11 mouse cellular contexts compared by ENCODE assay signal in the genomic region with DNA sequence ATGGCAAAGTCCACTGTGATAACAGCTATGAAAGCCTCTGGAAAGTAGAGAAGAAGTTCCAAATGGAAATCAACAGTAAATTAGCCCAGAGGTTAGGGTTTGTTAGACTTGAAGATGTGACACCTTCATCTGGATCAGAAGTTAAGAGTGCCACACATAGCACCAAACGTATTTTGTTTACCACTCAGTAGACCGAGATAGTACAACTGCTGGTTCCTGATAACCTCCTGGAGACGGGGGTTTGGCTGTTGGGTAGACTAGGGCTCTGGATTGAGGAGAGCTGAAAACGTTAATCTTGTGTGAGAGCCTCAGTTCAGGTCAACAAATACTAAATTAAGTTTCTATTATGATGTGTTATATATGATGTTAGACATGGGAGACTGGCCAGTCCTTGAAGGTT. TPM values are rescaled to one million over a fixed set of nuclear protein-coding genes. Genes with fewer than 3 reads are reported as not detected.
DNase-seq lines count a peak whose midpoint lies in the region; ATAC-seq and TF ChIP-seq lines count a peak whose summit lies in the region.
"Had no signal": no experiment of that assay in that cellular context is flagged by ENCODE, and none has a peak within 500 bp of the region (broad histone marks: within the 10 kb centered on the region; RNA-seq: fewer than 3 reads in every experiment).

No protein-coding gene starts in this region.

- DNase-seq in lung, embryonic 14.5 days = no peak
- DNase-seq in lung, postnatal 0 days (ENCODE audit: low spot score) = no peak
- no peak for DNase-seq in embryonic facial prominence, embryonic 14.5 days (ENCODE audit: low spot score)
- no peak for DNase-seq in gastrocnemius, adult 2 months
- no peak for DNase-seq in urinary bladder, postnatal 36 days (ENCODE audit: low spot score in 2 of 2)
- DNase-seq in heart, postnatal 36 days = no peak
- DNase-seq: cerebellum, postnatal 36 days had no signal

- 0 out of 2 replicates have a peak overlapping the region, but pooled peaks have one; percentile 4 for H3K4me3 ChIP-seq in lung, embryonic 14.5 days (ENCODE audit: low read depth, low read length)
- no peak overlapping the region for H3K4me3 ChIP-seq in lung, postnatal 0 days (ENCODE audit: low read depth, low read length)
- no peak overlapping the region for H3K4me3 ChIP-seq in embryonic facial prominence, embryonic 14.5 days (ENCODE audit: low read depth, low read length)
- peak overlapping the region; percentile 95 for H3K4me3 ChIP-seq in intestine, postnatal 0 days (ENCODE audit: low read depth, low read length)
- H3K4me3 ChIP-seq in midbrain, embryonic 16.5 days (ENCODE audit: low read depth, low read length) = no peak overlapping the region
- no peak overlapping the region for H3K4me3 ChIP-seq in gastrocnemius, adult 2 months
- H3K4me3 ChIP-seq: layer of hippocampus, adult 2 months had no signal

- H3K9me3 ChIP-seq in lung, embryonic 14.5 days (ENCODE audit: low read depth, low read length) = no peaks in the 10 kb centered on the region
- no peaks in the 10 kb centered on the region for H3K9me3 ChIP-seq in lung, postnatal 0 days (ENCODE audit: low read length)
- no peaks in the 10 kb centered on the region for H3K9me3 ChIP-seq in embryonic facial prominence, embryonic 14.5 days (ENCODE audit: control insufficient read depth, low read length)
- H3K9me3 ChIP-seq in intestine, postnatal 0 days (ENCODE audit: control insufficient read depth) = no peaks in the 10 kb centered on the region
- H3K9me3 ChIP-seq in midbrain, embryonic 16.5 days (replicated peaks; ENCODE audit: control insufficient read depth, low read length, poor library complexity, severe bottlenecking) = no peaks in the 10 kb centered on the region
- H3K9me3 ChIP-seq: lung, embryonic 15.5 days had no signal

- ATAC-seq in lung, embryonic 14.5 days (ENCODE audit: insufficient read depth) = no peak
- no peak for ATAC-seq in lung, postnatal 0 days
- no peak for ATAC-seq in embryonic facial prominence, embryonic 14.5 days (ENCODE audit: low read depth)
- ATAC-seq in intestine, postnatal 0 days = no peak; the same call in 1 of the 2 replicates
- no peak for ATAC-seq in midbrain, embryonic 16.5 days

- H3K4me2 ChIP-seq in lung, embryonic 14.5 days = peak overlapping the region; percentile 70
- H3K4me2 ChIP-seq in lung, postnatal 0 days (replicated peaks; ENCODE audit: low read depth, low read length) = no peak overlapping the region
- peak overlapping the region; percentile 75; the same call in 1 of the 2 replicates for H3K4me2 ChIP-seq in embryonic facial prominence, embryonic 14.5 days (ENCODE audit: low read depth, low read length)
- peak overlapping the region; percentile 78 for H3K4me2 ChIP-seq in intestine, postnatal 0 days (replicated peaks; ENCODE audit: low read depth)
- H3K4me2 ChIP-seq in midbrain, embryonic 16.5 days (ENCODE audit: low read length) = peak overlapping the region; percentile 67; the same call in 1 of the 2 replicates

- intact Hi-C loops in gastrocnemius, adult 2 months (cut with DNase I) = no loop called here
- intact Hi-C loops in heart, postnatal 36 days (cut with DNase I) = loop anchor here (5.0 kb wide), 1 partner anchor 143 kb away; no protein-coding TSS in a partner anchor

- no peak for TF ChIP-seq CTCF in lung, embryonic 14.5 days (IDR thresholded peaks at IDR 0.05; ENCODE audit: low read depth)
- TF ChIP-seq CTCF in lung, postnatal 0 days (IDR thresholded peaks at IDR 0.05) = no peak
- no peak for TF ChIP-seq CTCF in intestine, postnatal 0 days (IDR thresholded peaks at IDR 0.05; ENCODE audit: low read depth)
- no peak for TF ChIP-seq CTCF in gastrocnemius, adult 2 months (IDR thresholded peaks at IDR 0.05)

- peaks cover 20% of the 10 kb centered on the region for H3K4me1 ChIP-seq in lung, embryonic 14.5 days (ENCODE audit: insufficient read depth)
- peaks cover 4% of the 10 kb centered on the region; the same call in 1 of the 2 replicates for H3K4me1 ChIP-seq in lung, postnatal 0 days (ENCODE audit: insufficient read depth, low read depth, low read length)
- H3K4me1 ChIP-seq in embryonic facial prominence, embryonic 14.5 days (ENCODE audit: control insufficient read depth, insufficient read depth, low read length) = peaks cover 22% of the 10 kb centered on the region
- peaks cover 5% of the 10 kb centered on the region; the same call in 1 of the 2 replicates for H3K4me1 ChIP-seq in intestine, postnatal 0 days (replicated peaks; ENCODE audit: control insufficient read depth, insufficient read depth, low read length)
- peaks cover 31% of the 10 kb centered on the region for H3K4me1 ChIP-seq in midbrain, embryonic 16.5 days (ENCODE audit: control insufficient read depth, insufficient read depth, low read length)

- H3K9ac ChIP-seq in lung, embryonic 14.5 days = no peak overlapping the region; the same call in 1 of the 2 replicates
- H3K9ac ChIP-seq in lung, postnatal 0 days (replicated peaks; ENCODE audit: low read depth) = no peak overlapping the region
- no peak overlapping the region for H3K9ac ChIP-seq in embryonic facial prominence, embryonic 14.5 days (ENCODE audit: low read depth, low read length)
- peak overlapping the region; percentile 96; the same call in 1 of the 2 replicates for H3K9ac ChIP-seq in intestine, postnatal 0 days (ENCODE audit: low read depth, low read length)
- H3K9ac ChIP-seq in midbrain, embryonic 16.5 days (ENCODE audit: low read depth, low read length) = no peak overlapping the region

- TF ChIP-seq EP300 in lung, postnatal 0 days (IDR thresholded peaks at IDR 0.05) = no peak

- WGBS in lung, embryonic 14.5 days = 64% methylated on average over 4 of the region's 4 CpGs
- 75% methylated on average over 4 of the region's 4 CpGs for WGBS in lung, postnatal 0 days
- 88% methylated on average over 4 of the region's 4 CpGs for WGBS in embryonic facial prominence, embryonic 14.5 days
- WGBS in intestine, postnatal 0 days = 51% methylated on average over 4 of the region's 4 CpGs
- 90% methylated on average over 4 of the region's 4 CpGs for WGBS in midbrain, embryonic 16.5 days

- H3K36me3 ChIP-seq in lung, embryonic 14.5 days (ENCODE audit: insufficient read depth) = no peaks in the 10 kb centered on the region
- no peaks in the 10 kb centered on the region for H3K36me3 ChIP-seq in lung, postnatal 0 days (ENCODE audit: insufficient read depth, low read length)
- H3K36me3 ChIP-seq in embryonic facial prominence, embryonic 14.5 days (ENCODE audit: control insufficient read depth, insufficient read depth, low read length) = no peaks in the 10 kb centered on the region
- no peaks in the 10 kb centered on the region for H3K36me3 ChIP-seq in intestine, postnatal 0 days (ENCODE audit: control insufficient read depth, insufficient read depth)
- H3K36me3 ChIP-seq in midbrain, embryonic 16.5 days (ENCODE audit: control insufficient read depth, insufficient read depth, low read length) = no peaks in the 10 kb centered on the region
- H3K36me3 ChIP-seq: lung, embryonic 15.5 days had no signal

- no peak overlapping the region; the same call in 1 of the 2 replicates for H3K27ac ChIP-seq in lung, embryonic 14.5 days (ENCODE audit: low read depth)
- no peak overlapping the region for H3K27ac ChIP-seq in lung, postnatal 0 days (ENCODE audit: low read length)
- H3K27ac ChIP-seq in embryonic facial prominence, embryonic 14.5 days (replicated peaks; ENCODE audit: low read depth, low read length) = no peak overlapping the region
- peak overlapping the region; percentile 96 for H3K27ac ChIP-seq in intestine, postnatal 0 days (ENCODE audit: low read depth, low read length)
- no peak overlapping the region for H3K27ac ChIP-seq in midbrain, embryonic 16.5 days (ENCODE audit: low read length)
- H3K27ac ChIP-seq in gastrocnemius, adult 2 months = no peak overlapping the region
- H3K27ac ChIP-seq: layer of hippocampus, adult 2 months; lung, embryonic 15.5 days had no signal

- H3K27me3 ChIP-seq in lung, embryonic 14.5 days (ENCODE audit: insufficient read depth, low read length) = no peaks in the 10 kb centered on the region
- no peaks in the 10 kb centered on the region for H3K27me3 ChIP-seq in lung, postnatal 0 days (replicated peaks; ENCODE audit: insufficient read depth, low read length)
- no peaks in the 10 kb centered on the region for H3K27me3 ChIP-seq in embryonic facial prominence, embryonic 14.5 days (replicated peaks; ENCODE audit: control insufficient read depth, insufficient read depth, low read length)
- H3K27me3 ChIP-seq in intestine, postnatal 0 days (replicated peaks; ENCODE audit: control insufficient read depth, insufficient read depth, low read length) = no peaks in the 10 kb centered on the region
- no peaks in the 10 kb centered on the region for H3K27me3 ChIP-seq in midbrain, embryonic 16.5 days (ENCODE audit: control insufficient read depth, insufficient read depth, low read depth, low read length)

RNA-seq across cellular contexts. Expression of gene Cdr2, which starts 2.1 kb away (rescaled TPM):
- polyA plus RNA-seq in lung, embryonic 14.5 days (2014; fragmentation: Nextera tagmentation; extraction: Ambion mirVana) = 13.4 and 13.5 TPM in 2 replicates
- 8.4 and 8.9 TPM in 2 replicates for polyA plus RNA-seq in lung, postnatal 0 days (2015; fragmentation: Nextera tagmentation; extraction: Ambion mirVana)
- polyA plus RNA-seq in embryonic facial prominence, embryonic 14.5 days (2014; fragmentation: Nextera tagmentation; extraction: Ambion mirVana) = 17.5 and 21.0 TPM in 2 replicates
- 119 and 124 TPM in 2 replicates for polyA plus RNA-seq in intestine, postnatal 0 days (2015; fragmentation: Nextera tagmentation; extraction: Ambion mirVana)
- polyA plus RNA-seq in midbrain, embryonic 16.5 days (2015; fragmentation: Nextera tagmentation; extraction: Ambion mirVana) = 12.6 and 14.6 TPM in 2 replicates
- 1 to 10 TPM; 2.2 to 5.4 TPM for total RNA-seq in gastrocnemius, adult 2 months (2021)
- total RNA-seq in heart, postnatal 36 days (2021) = 10 to 100 TPM; 12.5 to 14.6 TPM

RNA-seq across cellular contexts. Expression of gene Mfsd13b, which starts 2.3 kb away (rescaled TPM):
- 0.14 TPM in 1 of 2 replicates, not detected in the other for polyA plus RNA-seq in lung, embryonic 14.5 days (2014; fragmentation: Nextera tagmentation; extraction: Ambion mirVana)
- 0.11 and 0.40 TPM in 2 replicates for polyA plus RNA-seq in lung, postnatal 0 days (2015; fragmentation: Nextera tagmentation; extraction: Ambion mirVana)
- 0.55 TPM in 1 of 2 replicates, not detected in the other for polyA plus RNA-seq in embryonic facial prominence, embryonic 14.5 days (2014; fragmentation: Nextera tagmentation; extraction: Ambion mirVana)
- polyA plus RNA-seq in intestine, postnatal 0 days (2015; fragmentation: Nextera tagmentation; extraction: Ambion mirVana) = 1.4 and 1.5 TPM in 2 replicates
- polyA plus RNA-seq in midbrain, embryonic 16.5 days (2015; fragmentation: Nextera tagmentation; extraction: Ambion mirVana) = 0.11 and 0.63 TPM in 2 replicates
- total RNA-seq in gastrocnemius, adult 2 months (2021) = not detected
- not detected for total RNA-seq in heart, postnatal 36 days (2021)

RNA-seq across cellular contexts. Expression of gene Mettl9, which starts 54.2 kb away (rescaled TPM):
- 166 and 180 TPM in 2 replicates for polyA plus RNA-seq in lung, embryonic 14.5 days (2014; fragmentation: Nextera tagmentation; extraction: Ambion mirVana)
- polyA plus RNA-seq in lung, postnatal 0 days (2015; fragmentation: Nextera tagmentation; extraction: Ambion mirVana) = 69.7 and 73.9 TPM in 2 replicates
- 142 and 151 TPM in 2 replicates for polyA plus RNA-seq in embryonic facial prominence, embryonic 14.5 days (2014; fragmentation: Nextera tagmentation; extraction: Ambion mirVana)
- polyA plus RNA-seq in intestine, postnatal 0 days (2015; fragmentation: Nextera tagmentation; extraction: Ambion mirVana) = 85.4 and 89.4 TPM in 2 replicates
- 169 and 184 TPM in 2 replicates for polyA plus RNA-seq in midbrain, embryonic 16.5 days (2015; fragmentation: Nextera tagmentation; extraction: Ambion mirVana)
- 10 to 100 TPM; 20.3 to 23.5 TPM for total RNA-seq in gastrocnemius, adult 2 months (2021)
- 10 to 100 TPM; 85.7 to 93.0 TPM for total RNA-seq in heart, postnatal 36 days (2021)

Comparison
In these comparisons a context has a peak if more than half of its experiments do, and no peak if none do; other contexts are left out.
1. H3K4me3 ChIP-seq: peak in lung, embryonic 14.5 days (single experiment) and intestine, postnatal 0 days (single experiment); none in lung, postnatal 0 days (single experiment), embryonic facial prominence, embryonic 14.5 days (single experiment), midbrain, embryonic 16.5 days (single experiment) and gastrocnemius, adult 2 months (single experiment).